Mouse (Mus musculus): ENCODE measurements at regions not wholly inside any gene's neighbourhood (a gene's known extent, or its start where the extent isn't known, plus 50 kb on each side); places are given as distances from the start of the nearest gene placed in this dataset.
A peak's percentile ranks its signal among the peaks of the same experiment; 100 is the strongest.

DNA sequence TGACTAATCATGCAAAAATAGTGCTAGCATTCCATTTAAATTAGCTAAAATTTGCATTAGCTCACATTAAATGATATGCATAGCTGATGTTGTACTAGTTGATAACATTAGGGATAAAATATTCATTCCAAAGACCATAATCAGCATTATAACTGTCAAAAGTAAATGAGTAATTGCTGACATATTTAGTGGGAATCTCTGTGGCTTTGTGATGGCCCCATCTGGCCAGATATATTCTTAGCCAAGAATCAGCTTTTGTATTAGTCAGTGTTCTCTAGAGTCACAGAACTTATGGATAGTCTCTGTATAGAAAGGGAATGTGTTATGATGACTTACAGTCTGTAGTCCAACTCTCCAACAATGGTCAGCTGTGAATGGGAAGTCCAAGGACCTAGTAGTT, 171.2 kb downstream of the Gria2 start:
- no peak for DNase-seq

DNA sequence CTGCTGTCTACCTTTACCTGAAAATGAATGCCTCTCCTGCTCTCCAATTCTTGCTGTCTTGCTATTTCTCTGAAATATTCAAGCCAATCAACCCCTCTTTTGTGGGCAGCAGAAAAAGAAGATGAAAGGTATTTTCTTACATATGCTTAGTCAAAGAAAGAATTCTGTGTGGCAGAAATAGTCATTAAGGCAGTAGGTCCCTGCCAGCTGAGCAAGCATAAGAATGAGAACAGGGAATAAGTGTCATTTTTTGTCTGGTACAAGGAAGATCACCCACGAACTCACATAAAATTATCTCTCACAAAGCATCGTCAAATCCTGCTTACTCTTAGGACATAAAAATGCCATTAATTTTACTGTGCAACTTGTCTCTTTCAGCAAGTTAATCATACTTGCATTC, 192.2 kb downstream of the Gria2 start:
- no peak for DNase-seq

DNA sequence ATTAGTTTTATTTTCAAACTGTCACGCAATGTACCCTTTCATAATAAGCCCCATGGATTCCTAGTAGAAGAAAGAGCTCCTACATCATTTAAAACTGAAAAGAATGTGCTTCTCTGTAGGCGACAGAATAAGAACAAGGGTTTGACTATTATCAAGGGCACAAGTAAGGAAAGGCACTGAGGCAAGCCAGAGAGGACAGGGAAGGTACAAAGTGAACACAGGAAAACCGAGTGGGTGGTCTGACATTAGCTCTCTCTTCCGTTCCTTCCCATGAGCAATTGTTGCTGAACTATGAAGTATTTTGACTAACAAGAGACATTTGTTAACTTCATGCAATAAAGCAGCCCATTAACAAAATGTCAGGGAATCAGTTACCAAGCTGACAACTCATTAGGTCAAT, 194.2 kb downstream of the Gria2 start:
- DNase-seq: peak; percentile 33

DNA sequence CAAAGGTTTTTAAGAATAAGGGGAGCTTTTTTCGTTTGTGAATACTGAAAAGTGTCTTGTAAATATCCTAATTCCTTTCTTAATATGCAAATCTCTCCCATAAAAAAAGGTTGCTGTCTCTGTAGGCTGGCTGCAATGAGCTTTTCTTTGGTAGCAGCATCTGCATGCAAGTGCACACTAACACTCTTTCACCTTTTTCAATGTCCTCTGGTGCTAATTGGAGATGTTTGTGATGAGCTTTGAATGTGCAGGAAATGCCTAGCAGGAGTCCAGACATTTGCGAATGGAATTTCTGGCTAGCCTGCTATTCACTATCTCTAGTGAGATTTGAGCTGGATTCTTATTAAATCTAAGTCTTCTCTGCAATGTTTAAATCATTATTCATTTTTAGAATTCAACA, 194.8 kb downstream of the Gria2 start:
- no peak for DNase-seq

DNA sequence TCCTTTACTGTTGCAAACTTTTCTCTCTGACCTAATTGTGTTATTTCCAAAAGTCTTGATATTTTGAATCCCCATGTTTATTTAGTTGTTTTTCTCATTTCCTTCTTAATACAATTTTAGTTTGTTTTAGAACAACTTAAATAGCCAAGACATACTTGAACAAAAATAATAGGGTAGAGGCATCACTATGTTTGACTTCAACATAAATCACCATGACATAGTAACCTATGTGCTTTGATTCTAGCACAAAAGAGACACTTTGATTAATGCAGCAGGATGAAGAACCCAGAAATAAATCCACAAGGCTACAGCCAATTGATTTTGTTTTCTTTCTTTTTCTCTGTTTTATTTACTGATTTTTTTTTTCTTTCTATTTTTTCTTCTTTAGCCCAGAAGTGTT, 205.1 kb downstream of the Gria2 start:
- no peak for DNase-seq

DNA sequence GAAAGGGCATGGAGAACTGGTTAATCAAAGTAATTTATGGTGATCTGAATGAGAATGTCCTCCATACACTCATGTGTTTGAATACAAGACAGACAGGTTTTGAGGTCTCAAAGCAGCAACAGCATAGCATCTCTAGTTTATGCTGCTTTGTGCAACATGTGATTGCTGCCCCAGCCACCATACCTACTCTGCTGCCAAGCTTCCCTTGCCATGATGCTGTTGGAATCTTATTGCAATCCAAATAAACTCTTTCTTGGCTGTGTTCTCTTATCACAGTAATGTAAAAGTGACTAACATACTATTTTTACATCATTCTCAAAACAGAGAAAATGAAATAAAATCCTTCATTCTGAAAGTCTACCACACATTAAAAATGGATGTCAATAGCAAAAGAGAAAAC, 235.1 kb downstream of the Gria2 start:
- DNase-seq: no peak

DNA sequence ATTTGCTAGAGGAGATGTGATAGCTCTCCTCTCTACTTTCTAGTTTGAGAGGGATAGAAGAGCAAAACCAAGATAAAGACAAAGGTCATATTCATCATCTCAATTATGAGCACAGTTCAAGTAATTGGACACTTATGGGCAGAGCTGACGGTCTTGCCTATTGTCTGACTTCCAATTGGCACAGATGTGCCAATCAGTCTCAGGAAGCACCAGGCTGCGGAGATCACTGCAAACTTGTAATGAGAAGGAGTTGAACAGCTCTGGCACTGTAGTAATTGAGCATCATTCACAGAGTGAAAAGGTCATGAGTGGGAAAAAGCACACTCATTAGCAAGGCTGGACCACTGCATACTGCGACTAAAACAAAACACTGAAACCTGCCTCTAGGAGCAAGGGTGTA, 236.4 kb downstream of the Gria2 start:
- no peak for DNase-seq

DNA sequence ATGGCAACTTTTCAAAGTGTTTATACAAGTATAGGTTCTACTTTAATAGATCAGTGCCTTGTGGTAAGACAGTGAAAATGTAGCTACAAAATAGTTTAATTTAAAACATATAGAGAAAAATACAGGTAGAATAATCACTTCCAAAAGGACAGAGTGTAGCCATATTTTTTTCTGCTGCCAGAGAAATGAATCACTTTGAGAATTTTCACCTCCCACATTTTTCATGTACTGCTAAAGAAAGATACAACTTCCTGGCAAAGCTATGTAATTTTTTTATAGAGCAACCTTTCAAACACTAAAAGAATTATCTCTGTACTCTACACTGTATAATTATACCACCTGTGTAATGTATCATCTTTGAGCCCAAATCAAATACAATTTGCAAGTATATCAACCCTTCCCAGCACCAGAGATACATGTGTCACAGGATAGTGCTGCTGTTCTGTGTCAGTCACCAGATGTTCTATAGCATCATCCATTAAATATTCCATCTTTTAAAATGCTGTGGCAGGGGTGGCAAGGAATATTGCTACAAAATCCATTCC, 256.4 kb downstream of the Gria2 start:
- DNase-seq: no peak

DNA sequence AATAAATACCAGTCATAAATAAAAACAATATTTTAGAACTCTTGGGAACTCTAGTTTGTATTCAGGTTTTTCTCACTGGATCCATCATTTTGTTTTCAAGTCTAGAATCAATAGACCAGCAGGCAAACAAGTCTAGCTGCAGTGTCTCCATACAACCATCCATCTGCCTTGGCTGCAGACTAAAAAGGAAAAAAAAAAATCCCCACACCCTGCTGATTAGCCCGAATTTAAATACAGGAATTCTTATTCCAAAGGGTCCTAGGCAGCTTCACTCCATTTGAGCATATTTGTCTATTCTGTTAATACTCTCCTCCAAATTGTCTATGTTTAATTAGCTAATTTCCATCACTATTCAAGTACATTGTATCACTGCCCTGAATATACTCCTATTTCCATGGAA, 258.9 kb downstream of the Gria2 start:
- no peak for DNase-seq

DNA sequence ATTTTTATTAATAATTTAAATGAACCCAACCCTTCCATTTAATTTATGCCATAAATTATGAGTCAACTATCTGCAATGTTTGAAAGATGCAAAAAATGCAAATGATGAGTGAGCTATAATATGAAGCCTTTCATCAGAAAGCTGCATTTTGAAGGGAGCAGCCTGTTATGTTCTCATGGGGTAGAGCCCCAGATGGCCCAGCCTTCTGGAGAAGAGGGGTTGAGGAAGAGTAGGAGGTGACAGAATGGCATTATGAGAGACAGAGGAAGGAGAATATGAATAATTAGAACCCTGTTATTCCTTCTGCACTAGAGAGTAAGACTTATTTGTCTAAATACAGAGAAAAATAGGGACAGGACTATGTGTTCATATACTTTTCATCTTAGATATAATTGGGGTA, 261.3 kb downstream of the Gria2 start:
- no peak for DNase-seq

DNA sequence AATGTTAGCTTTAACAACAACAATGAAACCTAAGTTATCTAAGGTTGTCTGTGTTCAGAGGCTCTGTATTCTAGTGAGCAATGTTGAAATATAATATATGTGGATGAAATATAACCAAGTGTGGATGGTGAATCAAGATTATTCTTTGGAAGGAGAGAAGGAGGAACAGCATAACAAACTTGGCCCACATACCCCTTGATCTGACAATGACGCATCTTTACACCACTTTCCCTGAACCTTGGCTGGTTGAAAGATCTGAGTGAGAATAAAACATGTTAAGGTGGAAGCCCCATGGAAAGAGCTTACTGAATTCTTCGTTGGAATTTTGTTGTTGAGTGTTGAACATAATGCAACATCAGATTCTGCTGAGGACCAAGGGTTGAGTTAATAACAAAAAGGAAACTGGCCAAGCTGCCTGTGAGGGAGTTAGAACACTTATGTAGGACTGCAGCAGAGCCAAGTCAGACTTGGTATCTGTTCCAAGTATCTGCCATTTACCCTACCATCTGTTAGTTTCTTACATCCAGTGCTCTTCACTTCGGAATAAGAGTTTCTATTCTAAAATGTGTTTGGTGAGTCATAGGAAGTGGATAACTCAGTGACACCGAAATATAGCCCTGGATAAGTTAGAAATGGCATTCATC, 268.8 kb downstream of the Gria2 start:
- no peak for DNase-seq

DNA sequence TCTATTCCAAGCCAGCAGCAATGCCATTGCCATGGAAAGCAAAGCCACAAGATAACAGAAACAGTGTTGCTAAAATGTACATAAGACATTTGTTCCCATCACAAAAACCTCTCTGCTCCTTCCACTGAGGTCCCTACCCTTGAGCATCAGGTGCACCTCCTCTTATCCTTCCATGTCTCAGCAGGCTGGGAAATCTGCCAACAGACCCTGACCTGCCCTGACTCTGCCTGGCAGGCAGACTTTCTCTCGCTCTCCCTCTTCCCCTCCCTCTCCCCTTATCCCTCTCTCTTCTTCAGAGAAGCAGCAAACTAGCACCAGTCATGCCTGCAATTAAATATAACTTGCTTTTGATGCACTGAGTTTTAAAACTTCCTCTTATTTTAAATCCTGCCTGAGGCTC, 288.6 kb downstream of the Gria2 start:
- no peak for DNase-seq

DNA sequence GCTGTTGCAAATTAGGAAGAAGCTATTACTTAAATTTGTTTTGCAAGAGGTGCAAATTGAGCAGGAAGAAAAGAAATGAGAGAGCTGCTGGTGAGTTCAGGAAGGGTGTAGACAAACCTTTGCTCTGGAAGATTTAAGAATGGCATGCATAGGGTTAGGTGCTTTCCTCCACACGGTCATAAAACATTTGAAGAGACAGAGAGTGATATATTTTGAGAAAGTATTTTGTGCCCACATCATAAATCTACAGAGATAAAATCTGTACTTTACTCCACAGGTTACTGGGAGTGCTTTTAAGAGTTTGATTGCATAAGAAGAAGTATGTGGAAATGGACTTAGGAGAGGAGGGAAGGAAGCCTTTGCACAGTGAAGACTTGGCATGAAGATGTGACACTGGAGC, 293.4 kb downstream of the Gria2 start:
- DNase-seq: no peak

DNA sequence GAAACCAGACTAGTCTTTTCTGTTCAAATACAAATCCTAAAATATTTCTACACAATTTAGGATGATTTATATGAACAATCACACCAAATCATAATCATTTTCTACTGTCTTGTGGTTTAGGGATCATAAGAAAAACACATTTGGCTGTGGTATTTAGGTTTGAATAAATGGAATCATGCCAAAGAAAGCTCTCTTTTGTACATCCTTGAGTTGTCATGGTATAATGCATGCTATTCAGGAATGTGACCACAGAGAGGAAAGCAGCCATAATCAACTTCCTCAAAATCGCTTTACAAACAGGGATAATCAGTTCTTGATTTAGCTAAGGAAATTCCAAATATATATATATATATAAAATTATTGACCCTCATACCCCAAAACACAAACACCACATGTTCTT, 295.9 kb downstream of the Gria2 start:
- no peak for DNase-seq

DNA sequence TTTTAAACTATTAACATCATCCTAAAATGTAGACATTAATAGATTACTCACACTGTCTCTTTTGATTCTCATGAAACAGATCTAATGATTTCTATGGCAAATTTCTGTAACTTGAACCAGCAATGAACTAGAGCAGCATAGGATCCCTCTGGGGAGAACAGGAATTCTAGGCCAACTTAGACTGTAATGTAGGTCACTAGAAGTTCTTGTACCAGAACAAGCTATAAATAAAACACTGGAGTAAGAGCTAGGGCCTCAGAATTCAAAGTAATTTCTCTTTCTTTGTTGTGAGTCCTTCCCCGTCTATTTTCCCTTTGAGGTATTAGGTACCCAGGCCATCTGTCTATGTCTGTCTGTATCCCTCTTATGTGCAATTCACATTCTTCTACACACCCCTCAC, 301.5 kb downstream of the Gria2 start:
- peak; percentile 5 for DNase-seq

DNA sequence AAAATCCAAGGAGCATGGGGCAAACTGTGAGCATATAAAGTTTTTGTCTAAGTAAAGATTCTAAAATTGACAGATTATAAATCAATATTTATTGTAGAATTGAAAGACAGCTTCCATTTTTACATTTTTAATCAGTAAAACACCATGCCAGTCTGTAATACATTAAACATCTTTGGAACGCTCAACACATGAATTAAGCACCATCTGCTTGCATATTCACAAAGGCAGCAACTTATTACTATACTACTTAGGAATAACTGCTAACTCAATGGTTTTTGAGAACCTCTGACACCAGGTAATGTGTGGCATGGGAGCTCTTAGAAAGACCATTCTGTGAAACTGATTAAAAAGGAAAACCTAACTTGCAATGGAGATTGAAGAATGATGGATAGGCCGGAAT, 306.1 kb downstream of the Gria2 start:
- no peak for DNase-seq

DNA sequence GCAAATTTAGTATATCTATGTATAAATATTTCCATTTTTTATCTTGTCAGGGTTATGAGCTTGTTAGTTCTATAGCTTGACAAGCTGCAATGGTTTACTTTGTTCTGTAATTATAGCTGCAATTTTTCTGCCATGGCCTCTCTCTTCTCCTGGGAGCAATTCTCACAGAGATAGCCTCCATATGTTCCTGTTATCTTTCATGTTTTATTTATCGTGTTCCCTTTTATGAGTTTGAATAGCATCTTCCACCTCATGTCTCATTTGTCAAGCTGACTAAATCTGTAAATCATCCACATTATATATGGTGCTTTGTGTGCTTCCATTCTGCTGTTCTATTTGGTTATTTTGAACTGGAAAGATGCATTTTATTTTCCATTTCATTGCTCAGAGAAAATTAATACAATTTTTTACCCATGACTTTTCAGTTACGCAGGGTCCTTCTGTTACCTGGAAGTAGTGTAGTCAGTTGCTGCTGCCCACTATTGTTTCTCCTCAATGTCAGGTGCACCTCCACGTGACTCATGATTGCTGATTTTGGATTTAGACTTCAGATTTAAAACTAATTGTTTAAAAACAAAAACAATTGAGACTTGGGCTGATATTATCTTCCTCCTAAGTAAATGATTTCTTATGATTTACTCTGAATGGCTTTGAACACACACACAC, 318.3 kb downstream of the Gria2 start:
- no peak for DNase-seq

DNA sequence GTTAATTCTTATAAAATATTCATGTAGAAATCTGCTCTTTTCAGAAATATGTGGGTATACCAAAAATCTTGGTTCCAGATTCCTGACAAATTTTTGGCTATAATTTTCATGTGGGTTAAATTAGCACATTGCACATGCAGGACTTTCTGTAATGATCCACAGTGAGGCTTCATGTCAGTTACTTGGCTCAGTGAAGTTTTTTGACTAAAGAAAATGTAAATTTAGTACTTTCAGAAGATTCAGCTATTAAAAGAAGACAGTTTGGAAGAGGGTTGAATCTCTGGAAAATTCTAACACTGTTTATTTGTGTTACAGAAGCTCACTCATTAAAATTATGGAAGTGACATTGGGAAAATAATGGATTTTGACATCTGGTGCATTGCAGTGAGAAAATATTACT, 324.0 kb downstream of the Gria2 start:
- no peak for DNase-seq

DNA sequence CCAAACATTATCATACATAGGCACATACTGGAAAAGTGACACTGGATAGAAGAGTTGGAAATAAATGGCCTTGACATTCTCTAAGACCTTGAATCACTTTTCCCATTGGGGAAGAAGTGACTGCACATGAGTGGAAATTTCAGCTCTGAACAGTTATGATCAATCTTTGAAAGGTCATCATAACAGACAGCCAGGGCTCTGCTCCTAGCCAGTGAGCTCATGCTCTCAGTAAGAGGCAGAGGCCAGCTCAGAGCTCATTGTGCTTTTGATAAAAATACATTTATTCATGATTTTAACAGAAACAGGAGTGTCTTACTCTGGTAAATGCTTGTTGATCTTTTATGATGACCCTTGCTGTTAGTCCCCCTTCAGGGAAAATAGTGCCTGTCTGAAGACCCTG, 328.9 kb downstream of the Gria2 start:
- DNase-seq: no peak
